Mouse (Mus musculus) cortical plate, adult 2 months (tissue): ENCODE data around the gene Msrb3.

Experiments used
- CTCF ChIP-seq: fragments of 200-500 bp; IDR thresholded peaks from 2 replicates; pipeline ENCODE4 v1.5.1; 2011; ENCODE audit warnings: mild to moderate bottlenecking, control low read depth, low read length; ENCODE audit not compliant: insufficient read depth; ENCODE audit errors: extremely low read depth
- POLR2A ChIP-seq: fragments of 200-500 bp; IDR thresholded peaks from 2 replicates; pipeline ENCODE4 v1.6.1; 2011; ENCODE audit warnings: mild to moderate bottlenecking, low read length, control low read depth; ENCODE audit not compliant: insufficient read depth; ENCODE audit errors: extremely low read depth

- TF ChIP-seq POLR2A, result no peak
- no peak for TF ChIP-seq CTCF
These were observed 90.7 kb downstream of the Msrb3 start for GRCm38 (mm10) chr10:120808167-120808566.
